Mouse (Mus musculus) heart, embryonic 12.5 days (tissue): ENCODE results near the gene Lgals2. TPM values are rescaled to one million over a fixed set of nuclear protein-coding genes. Genes with fewer than 3 reads are reported as not detected.

Source experiments
- ATAC-seq: fragments of 200-750 bp; cut with Nextera tagmentation; 2 replicates; pipeline ENCODE4 v1.8.0; 2017; ENCODE audit warnings: moderate TSS enrichment, moderate library complexity; ENCODE audit not compliant: insufficient number of reproducible peaks, low FRiP score
- H3K27ac ChIP-seq: fragments of 300-500 bp; sonication (generic); 2 replicates; pipeline ENCODE4 v1.5.1; 2016; ENCODE audit warnings: mild to moderate bottlenecking, moderate library complexity; ENCODE audit not compliant: poor library complexity, severe bottlenecking
- H3K27me3 ChIP-seq: fragments of 300-500 bp; sonication (generic); replicated peaks from 2 replicates; pipeline ENCODE4 v1.6.1; 2016; ENCODE audit warnings: mild to moderate bottlenecking, moderate library complexity
- H3K36me3 ChIP-seq: fragments of 300-500 bp; sonication (generic); 2 replicates; pipeline ENCODE4 v1.6.1; 2016; ENCODE audit warnings: mild to moderate bottlenecking, moderate library complexity
- H3K4me1 ChIP-seq: fragments of 300-500 bp; sonication (generic); replicated peaks from 2 replicates; pipeline ENCODE4 v1.6.1; 2016; ENCODE audit warnings: mild to moderate bottlenecking
- H3K4me2 ChIP-seq: fragments of 300-500 bp; sonication (generic); 2 replicates; pipeline ENCODE4 v1.6.1; 2016; ENCODE audit warnings: mild to moderate bottlenecking, moderate library complexity
- H3K4me3 ChIP-seq: fragments of 300-500 bp; sonication (generic); 2 replicates; pipeline ENCODE4 v1.5.1; 2016; ENCODE audit warnings: mild to moderate bottlenecking
- H3K9ac ChIP-seq: fragments of 300-500 bp; sonication (generic); 2 replicates; pipeline ENCODE4 v1.6.1; 2016; ENCODE audit warnings: mild to moderate bottlenecking, moderate library complexity
- H3K9me3 ChIP-seq: fragments of 300-500 bp; sonication (generic); replicated peaks from 2 replicates; pipeline ENCODE4 v1.6.1; 2016; ENCODE audit warnings: mild to moderate bottlenecking, moderate library complexity
- WGBS: fragments of 180-500 bp; shearing (Covaris S2); methylation state at CpG from one replicate; pipeline ENCODE4 v1.1.7; 2016; 5-methylcytosine and 5-hydroxymethylcytosine counted together
- polyA plus RNA-seq: library from polyadenylated mRNA; unstranded; fragments of >200 nt; fragmentation: Nextera tagmentation; extraction: Ambion mirVana; gene quantifications from 2 replicates; pipeline ENCODE4 v1.2.1, GENCODE M21; 2016

Gene Lgals2
- polyA plus RNA-seq, 1 experiment from 2014 or later = 0.84 TPM

GRCm38 (mm10) chr15:78833582-78833981, 21.7 kb downstream of the Lgals2 start:
- Histone ChIP-seq H3K4me2 (no peak overlapping the region), H3K9me3 (no peaks in the 10 kb centered on the region), H3K27me3 (no peaks in the 10 kb centered on the region), H3K36me3 (no peaks in the 10 kb centered on the region), H3K4me3 (no peak overlapping the region), H3K27ac (peak overlapping the region; percentile 88), H3K9ac (no peak overlapping the region), H3K4me1 (peaks cover 57% of the 10 kb centered on the region)
- 90% methylated on average over 3 of the region's 3 CpGs for WGBS
- ATAC-seq = no peak

DNA sequence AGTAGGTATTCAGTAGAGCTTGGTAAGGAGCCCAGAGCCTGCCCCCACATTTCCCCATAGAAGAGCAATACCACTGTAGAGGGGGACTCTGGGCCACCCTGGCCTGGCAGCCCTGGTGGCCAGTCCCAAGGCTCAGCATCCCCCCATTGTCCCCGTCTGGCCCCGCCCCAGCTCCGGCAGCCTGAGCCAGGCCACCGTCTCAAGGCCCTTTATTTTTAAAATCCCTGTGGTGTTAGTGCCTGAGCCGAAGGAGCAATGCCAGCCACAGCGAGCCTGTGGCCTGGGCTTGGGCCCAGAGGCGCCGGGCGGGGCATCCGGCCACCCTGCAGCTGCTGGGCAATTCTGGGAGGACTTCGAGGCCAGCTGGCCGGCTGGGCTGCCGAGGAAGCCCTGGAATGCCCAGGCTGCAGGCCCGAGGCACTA, 22.6 kb downstream of the Lgals2 start:
- peak; percentile 66 for ATAC-seq
- H3K27me3 ChIP-seq = 0 out of 2 replicates have a peak, but pooled peaks cover under 1% of the 10 kb centered on the region
- H3K9me3 ChIP-seq = no peaks in the 10 kb centered on the region
- 16% methylated on average over 14 of the region's 14 CpGs for WGBS
- H3K4me3 ChIP-seq = no peak overlapping the region
- H3K9ac ChIP-seq = peak overlapping the region; percentile 37; the same call in 1 of the 2 replicates
- no peaks in the 10 kb centered on the region for H3K36me3 ChIP-seq
- peaks cover 57% of the 10 kb centered on the region for H3K4me1 ChIP-seq
- H3K4me2 ChIP-seq = peak overlapping the region; percentile 16; the same call in 1 of the 2 replicates
- H3K27ac ChIP-seq = peak overlapping the region; percentile 88

DNA sequence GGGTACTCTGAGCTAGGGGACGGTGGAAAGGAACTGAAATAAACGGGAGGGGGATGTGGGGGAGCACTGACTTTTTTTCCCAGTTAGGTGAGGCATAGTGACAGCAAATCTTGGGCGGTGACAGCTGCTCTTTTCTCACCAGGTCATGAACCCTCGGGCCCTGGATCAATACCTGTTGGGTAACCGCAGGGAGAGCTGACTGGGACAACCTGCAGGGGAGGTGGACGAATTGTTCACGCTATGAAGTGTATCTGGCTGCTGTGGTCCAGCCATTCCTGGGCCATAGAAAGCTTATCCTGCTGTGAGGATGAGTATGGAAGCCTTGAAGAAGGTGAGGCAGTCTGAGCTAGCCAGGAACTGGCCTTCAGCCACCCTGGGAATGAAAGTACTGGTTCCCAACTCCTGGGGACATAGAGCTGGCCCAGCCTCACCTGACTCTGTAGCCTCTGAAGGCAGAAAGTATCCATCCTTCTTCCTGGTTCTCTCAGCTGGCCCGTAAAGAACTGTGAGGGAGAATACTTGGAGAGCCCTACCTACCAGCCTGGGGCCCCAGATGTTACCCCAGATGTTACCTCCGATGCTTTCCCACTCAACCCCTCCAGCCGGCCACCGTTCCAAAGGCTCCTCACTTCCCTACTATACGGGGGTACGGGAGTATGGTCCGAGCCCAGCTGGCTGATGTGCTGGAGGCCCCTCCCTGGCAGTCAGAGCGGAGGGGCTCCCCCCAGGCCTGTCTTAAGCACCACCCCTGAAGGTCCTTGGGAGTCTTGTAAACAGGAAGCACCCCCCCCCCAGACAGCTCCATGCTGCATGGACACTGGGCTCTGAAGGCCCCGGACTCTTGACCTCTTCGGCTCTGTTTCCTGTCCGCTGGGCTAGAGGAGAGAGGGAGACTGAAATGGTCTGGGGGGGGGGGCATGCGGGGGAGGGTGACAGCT, 23.3 kb downstream of the Lgals2 start:
- H3K4me1 ChIP-seq = peaks cover 57% of the 10 kb centered on the region
- peak overlapping the region; percentile 88 for H3K27ac ChIP-seq
- 0 out of 2 replicates have a peak overlapping the region, but pooled peaks have one; percentile 0 for H3K9ac ChIP-seq
- no peak overlapping the region for H3K4me3 ChIP-seq
- H3K9me3 ChIP-seq = no peaks in the 10 kb centered on the region
- 39% methylated on average over 19 of the region's 19 CpGs for WGBS
- H3K27me3 ChIP-seq = 0 out of 2 replicates have a peak, but pooled peaks cover 6% of the 10 kb centered on the region
- ATAC-seq = peak; percentile 59
- peak overlapping the region; percentile 16 for H3K4me2 ChIP-seq
- H3K36me3 ChIP-seq = no peaks in the 10 kb centered on the region

DNA sequence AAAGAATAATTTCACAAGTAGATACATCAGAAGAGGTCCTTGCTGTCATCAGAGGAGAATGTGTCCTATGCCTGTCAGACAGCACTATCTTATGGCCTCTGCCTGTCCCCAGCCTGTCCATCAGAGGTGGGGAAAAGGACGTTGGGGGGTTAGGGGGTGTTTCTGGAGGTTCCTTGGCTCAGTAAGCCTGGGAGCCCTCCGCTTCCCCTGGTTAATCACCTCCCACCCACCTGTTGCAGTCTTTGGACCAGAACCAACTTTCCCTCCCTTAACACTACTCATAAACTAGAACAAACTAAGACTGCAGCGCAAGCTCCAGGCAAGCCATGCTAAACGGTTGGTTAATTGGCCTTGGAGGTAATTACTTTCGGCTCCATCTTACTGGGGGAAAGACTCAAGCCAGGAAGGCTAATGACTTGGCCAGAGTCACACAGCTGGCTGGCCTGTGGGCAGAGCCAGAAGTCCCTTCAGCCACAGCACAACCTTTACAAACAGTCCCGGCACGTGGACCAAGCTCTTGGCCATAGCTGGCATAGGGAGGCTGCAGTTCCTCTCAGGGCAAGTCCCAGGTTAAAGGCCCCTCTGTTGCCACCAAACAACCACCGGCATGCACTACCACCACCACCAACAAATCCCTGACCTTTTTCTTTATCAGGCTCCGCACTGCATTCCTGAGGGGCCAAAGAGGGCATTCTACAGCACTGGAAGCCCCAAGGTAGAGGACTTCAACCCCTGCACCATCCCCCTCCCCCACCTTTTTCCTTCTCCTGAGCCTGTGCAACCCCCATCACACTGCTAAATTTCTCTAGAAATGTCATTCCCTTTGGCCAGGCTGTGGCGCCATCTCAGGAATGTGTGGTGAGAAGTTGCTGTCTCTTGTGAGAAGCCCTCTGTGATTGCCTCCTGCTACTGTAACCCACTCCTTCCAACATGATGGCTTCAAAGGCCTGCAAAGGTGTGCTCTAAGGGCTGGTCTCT, 24.3 kb downstream of the Lgals2 start:
- ATAC-seq = no peak
- no peak overlapping the region for H3K4me3 ChIP-seq
- WGBS = 59% methylated on average over 10 of the region's 10 CpGs

DNA sequence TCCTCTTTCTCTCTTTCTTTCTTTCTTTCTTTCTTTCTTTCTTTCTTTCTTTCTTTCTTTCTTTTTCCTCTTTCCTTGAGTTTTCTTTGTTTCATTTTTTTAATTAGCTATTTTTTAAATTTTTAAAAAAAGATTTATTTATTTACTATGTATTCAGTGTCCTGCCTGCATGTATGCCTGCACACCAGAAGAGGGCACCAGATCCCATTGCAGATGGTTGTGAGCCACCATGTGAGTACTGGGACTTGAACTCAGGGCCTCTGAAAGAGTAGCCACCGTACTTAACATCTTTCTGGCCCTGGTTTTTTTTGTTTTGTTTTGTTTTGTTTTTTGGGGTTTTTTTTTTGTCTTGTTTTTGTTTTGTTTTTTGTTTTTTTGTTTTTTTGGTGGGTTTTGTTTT, 25.7 kb downstream of the Lgals2 start:
- H3K4me1 ChIP-seq = peaks cover 37% of the 10 kb centered on the region

More for the DNA sequence above, 24.3 kb downstream of the Lgals2 start:
- Histone ChIP-seq H3K4me1 (peaks cover 51% of the 10 kb centered on the region), H3K36me3 (no peaks in the 10 kb centered on the region), H3K27ac (peak overlapping the region; percentile 88; the same call in 1 of the 2 replicates), H3K9me3 (no peaks in the 10 kb centered on the region), H3K9ac (no peak overlapping the region), H3K27me3 (0 out of 2 replicates have a peak, but pooled peaks cover 8% of the 10 kb centered on the region), H3K4me2 (no peak overlapping the region)

DNA sequence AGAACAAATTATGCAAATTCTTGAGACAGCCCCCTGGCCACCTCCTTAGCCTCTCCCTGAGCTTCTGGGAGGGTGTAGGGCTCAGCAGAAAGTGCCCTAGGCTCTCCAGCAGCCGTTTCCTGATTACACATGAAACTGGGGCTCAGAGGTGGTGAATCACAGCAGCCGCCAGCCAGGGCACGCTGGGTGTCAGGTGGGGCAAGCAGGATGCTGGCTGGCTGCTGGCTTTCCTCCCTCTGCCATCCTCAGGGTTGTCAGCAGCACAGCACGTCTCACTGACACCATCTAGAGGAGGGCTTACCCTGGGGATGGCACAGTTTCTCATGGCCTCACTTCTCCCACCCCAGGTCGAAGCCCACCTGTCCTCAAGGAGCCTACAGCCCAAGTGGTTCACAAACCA, 27.0 kb downstream of the Lgals2 start:
- H3K27ac ChIP-seq = no peak overlapping the region
- H3K4me2 ChIP-seq = no peak overlapping the region
- no peak for ATAC-seq
- H3K4me3 ChIP-seq = no peak overlapping the region
- H3K9ac ChIP-seq = no peak overlapping the region
- H3K4me1 ChIP-seq = peaks cover 24% of the 10 kb centered on the region
- 9% methylated on average over 5 of the region's 5 CpGs for WGBS
- H3K9me3 ChIP-seq = no peaks in the 10 kb centered on the region
- H3K27me3 ChIP-seq = 0 out of 2 replicates have a peak, but pooled peaks cover 9% of the 10 kb centered on the region
- H3K36me3 ChIP-seq = no peaks in the 10 kb centered on the region

More for the DNA sequence above, 25.7 kb downstream of the Lgals2 start:
- 80% methylated on average over 1 of the region's 1 CpGs for WGBS
- H3K9ac ChIP-seq = no peak overlapping the region
- H3K9me3 ChIP-seq = no peaks in the 10 kb centered on the region
- no peak overlapping the region for H3K27ac ChIP-seq
- ATAC-seq = no peak
- 0 out of 2 replicates have a peak, but pooled peaks cover 9% of the 10 kb centered on the region for H3K27me3 ChIP-seq
- H3K4me2 ChIP-seq = no peak overlapping the region
- no peak overlapping the region for H3K4me3 ChIP-seq
- H3K36me3 ChIP-seq = no peaks in the 10 kb centered on the region

DNA sequence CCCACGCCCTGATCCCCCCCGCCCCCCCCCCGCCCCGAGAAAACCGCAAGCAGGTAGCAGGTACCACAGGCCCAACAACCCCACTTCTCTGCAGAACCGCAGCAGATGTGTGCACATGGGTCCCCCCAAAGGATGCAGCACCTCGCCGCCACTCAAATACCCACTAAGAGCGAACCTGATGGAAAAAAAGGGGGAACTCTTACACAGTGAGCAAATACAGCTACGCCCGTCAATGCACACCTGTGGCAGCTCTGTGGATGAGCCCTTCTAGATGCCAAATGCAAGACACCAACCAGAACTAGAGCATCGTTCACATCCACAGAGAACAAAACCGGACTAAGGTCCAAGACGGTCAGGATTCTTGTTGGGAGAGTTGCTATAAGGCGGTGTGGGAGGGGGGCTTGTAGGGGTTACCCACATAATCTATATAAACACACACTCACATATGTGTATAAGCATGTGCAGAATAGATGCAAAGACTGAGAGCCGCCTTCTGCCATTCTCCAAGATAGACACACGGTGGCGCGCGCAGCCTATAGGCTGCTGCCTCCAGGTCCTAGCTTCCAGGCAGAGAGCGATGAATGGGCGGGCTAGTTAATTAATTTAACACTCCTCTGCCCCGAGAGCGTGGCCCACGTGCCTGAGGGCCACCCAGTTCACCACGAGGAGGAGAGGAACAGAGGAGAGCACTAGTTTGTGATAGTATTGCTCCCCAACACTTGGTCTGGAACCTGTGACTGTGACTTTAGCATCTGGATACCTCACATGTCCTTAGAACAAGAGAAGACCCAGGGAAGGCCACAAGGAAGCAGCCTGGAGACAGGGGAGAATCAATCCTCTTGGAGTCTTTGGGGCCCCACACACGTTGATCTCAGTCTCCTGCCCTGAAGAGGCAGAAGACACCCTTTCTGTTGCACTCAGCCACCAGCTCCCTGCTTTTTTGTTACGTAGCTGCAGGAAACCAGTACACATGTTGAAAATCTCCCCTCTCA, 28.8 kb downstream of the Lgals2 start:
- no peak overlapping the region for H3K4me3 ChIP-seq
- WGBS = 20% methylated on average over 28 of the region's 28 CpGs

GRCm38 (mm10) chr15:78816074-78816391, 39.3 kb downstream of the Lgals2 start:
- ATAC-seq = no peak; the same call in 1 of the 2 replicates
- WGBS = 47% methylated on average over 6 of the region's 6 CpGs

More for the DNA sequence above, 28.8 kb downstream of the Lgals2 start:
- no peak overlapping the region for H3K4me2 ChIP-seq
- H3K27ac ChIP-seq = no peak overlapping the region
- 0 out of 2 replicates have a peak, but pooled peaks cover 9% of the 10 kb centered on the region for H3K27me3 ChIP-seq
- peaks cover 6% of the 10 kb centered on the region for H3K4me1 ChIP-seq
- H3K36me3 ChIP-seq = no peaks in the 10 kb centered on the region
- 0 out of 2 replicates have a peak overlapping the region, but pooled peaks have one; percentile 21 for H3K9ac ChIP-seq
- no peaks in the 10 kb centered on the region for H3K9me3 ChIP-seq
- peak; percentile 22; the same call in 1 of the 2 replicates for ATAC-seq

DNA sequence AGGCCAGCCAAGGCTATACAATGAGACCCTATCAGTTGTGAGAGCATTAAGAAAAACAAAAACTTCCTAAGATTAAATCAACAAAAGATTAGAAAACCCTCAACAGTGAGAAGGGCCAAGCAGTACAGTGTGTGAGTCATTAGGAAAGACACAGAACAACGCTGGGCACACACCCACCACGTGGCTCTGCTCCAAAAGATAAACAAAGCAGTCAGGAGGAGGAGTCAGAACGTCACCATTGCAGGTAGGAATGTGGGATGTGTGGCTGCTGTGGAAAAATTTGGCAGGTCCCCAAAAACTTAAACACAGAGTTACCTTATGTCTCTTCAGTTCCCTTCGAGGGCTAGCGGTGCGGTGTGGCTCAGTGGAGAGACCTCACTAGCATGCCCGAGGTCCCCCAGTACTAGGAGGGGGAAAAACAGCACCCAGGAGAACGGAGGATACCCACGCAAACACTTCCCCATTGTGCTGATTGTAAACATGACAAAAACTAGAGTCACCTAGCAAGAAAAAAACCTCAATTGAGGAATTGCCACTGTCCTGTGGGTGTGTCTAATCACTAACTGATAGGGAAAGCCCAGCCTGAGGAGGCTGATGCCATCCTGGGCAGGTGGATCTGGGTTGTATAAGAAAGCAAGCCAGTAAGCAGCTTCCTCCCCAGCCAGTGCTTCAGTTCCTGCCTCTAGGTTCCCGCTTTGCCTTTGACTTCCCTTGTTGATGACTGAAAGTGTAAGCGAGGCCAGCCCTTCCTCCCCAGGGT, 39.8 kb downstream of the Lgals2 start:
- Histone ChIP-seq H3K4me3 (no peak overlapping the region), H3K4me2 (no peak overlapping the region), H3K4me1 (peaks cover 13% of the 10 kb centered on the region), H3K9ac (no peak overlapping the region), H3K36me3 (no peaks in the 10 kb centered on the region), H3K9me3 (no peaks in the 10 kb centered on the region), H3K27me3 (no peaks in the 10 kb centered on the region), H3K27ac (peak overlapping the region; percentile 53)
- peak; percentile 80 for ATAC-seq
- WGBS = 42% methylated on average over 11 of the region's 11 CpGs

More at GRCm38 (mm10) chr15:78816074-78816391, 39.3 kb downstream of the Lgals2 start:
- H3K4me2 ChIP-seq = no peak overlapping the region
- peaks cover 12% of the 10 kb centered on the region for H3K4me1 ChIP-seq
- H3K4me3 ChIP-seq = no peak overlapping the region
- H3K9ac ChIP-seq = no peak overlapping the region
- no peaks in the 10 kb centered on the region for H3K36me3 ChIP-seq
- no peaks in the 10 kb centered on the region for H3K9me3 ChIP-seq
- no peaks in the 10 kb centered on the region for H3K27me3 ChIP-seq
- peak overlapping the region; percentile 53; the same call in 1 of the 2 replicates for H3K27ac ChIP-seq
